Mouse (Mus musculus) heart, embryonic 16.5 days (tissue): ENCODE results near the gene Trank1. TPM values are rescaled to one million over a fixed set of nuclear protein-coding genes. Genes with fewer than 3 reads are reported as not detected.

ENCODE experiments used
- ATAC-seq: fragments of 200-750 bp; cut with Nextera tagmentation; replicated peaks from 2 replicates; pipeline ENCODE4 v1.8.0; 2017; ENCODE audit warnings: moderate number of reproducible peaks; ENCODE audit not compliant: insufficient read depth, low FRiP score; ENCODE audit errors: extremely low read depth
- H3K27ac ChIP-seq: fragments of 300-500 bp; sonication (generic); 2 replicates; pipeline ENCODE4 v1.5.1; 2014; ENCODE audit warnings: mild to moderate bottlenecking, low read length, control low read depth, moderate library complexity
- H3K27me3 ChIP-seq: fragments of 300-500 bp; sonication (generic); 2 replicates; pipeline ENCODE4 v1.6.1; 2014; ENCODE audit warnings: low read length, mixed read lengths; ENCODE audit not compliant: control insufficient read depth, insufficient read depth
- H3K36me3 ChIP-seq: fragments of 300-500 bp; sonication (generic); 2 replicates; pipeline ENCODE4 v1.6.1; 2014; ENCODE audit not compliant: control insufficient read depth, insufficient read depth
- H3K4me1 ChIP-seq: fragments of 300-500 bp; sonication (generic); 2 replicates; pipeline ENCODE4 v1.6.1; 2014; ENCODE audit warnings: low read length, mixed read lengths; ENCODE audit not compliant: control insufficient read depth, insufficient read depth
- H3K4me2 ChIP-seq: fragments of 300-500 bp; sonication (generic); 2 replicates; pipeline ENCODE4 v1.6.1; 2014; ENCODE audit warnings: low read depth, mild to moderate bottlenecking, control low read depth, low read length
- H3K4me3 ChIP-seq: fragments of 300-500 bp; sonication (generic); 2 replicates; pipeline ENCODE4 v1.5.1; 2014; ENCODE audit warnings: mild to moderate bottlenecking, control low read depth, low read length
- H3K9ac ChIP-seq: fragments of 300-500 bp; sonication (generic); 2 replicates; pipeline ENCODE4 v1.6.1; 2014; ENCODE audit warnings: low read length, control low read depth
- H3K9me3 ChIP-seq: fragments of 300-500 bp; sonication (generic); replicated peaks from 2 replicates; pipeline ENCODE4 v1.6.1; 2016; ENCODE audit warnings: low read length; ENCODE audit not compliant: control insufficient read depth
- WGBS: fragments of 180-500 bp; shearing (Covaris S2); extraction: QIAGEN DNeasy Blood & Tissue Kit; methylation state at CpG from one replicate; pipeline ENCODE4 v1.1.7; 2014; 5-methylcytosine and 5-hydroxymethylcytosine counted together
- polyA plus RNA-seq: library from polyadenylated mRNA; unstranded; fragments of >200 nt; fragmentation: Nextera tagmentation; extraction: Ambion mirVana; gene quantifications from 2 replicates; pipeline ENCODE4 v1.2.1, GENCODE M21; 2015

Gene Trank1
- polyA plus RNA-seq, 1 experiment from 2014 or later = not detected

DNA sequence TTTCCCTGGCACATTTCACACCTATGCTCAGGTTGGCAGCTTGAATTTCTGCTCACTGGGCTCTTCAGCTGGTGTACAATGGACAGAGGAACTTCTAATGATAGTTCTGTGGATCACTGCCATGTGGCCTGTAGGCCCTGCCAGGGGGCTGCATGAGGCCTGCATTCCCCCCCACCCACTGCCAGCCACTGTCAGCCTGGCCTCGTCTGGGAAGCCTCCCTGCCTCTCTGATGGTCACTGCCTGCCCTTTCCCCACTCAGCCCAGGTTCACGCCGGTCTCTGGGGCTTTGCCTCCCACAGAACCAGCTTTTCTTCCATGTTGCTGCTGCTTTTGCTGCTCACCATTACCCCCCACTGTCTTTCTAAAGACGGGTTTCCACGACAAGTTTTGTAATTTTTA lies 83.7 kb downstream of the Trank1 start:
- Histone ChIP-seq H3K27me3 (no peaks in the 10 kb centered on the region), H3K9me3 (no peaks in the 10 kb centered on the region), H3K4me3 (no peak overlapping the region), H3K27ac (no peak overlapping the region), H3K9ac (no peak overlapping the region), H3K4me1 (no peaks in the 10 kb centered on the region), H3K36me3 (no peaks in the 10 kb centered on the region), H3K4me2 (no peak overlapping the region)
- ATAC-seq = no peak
- WGBS = 78% methylated on average over 5 of the region's 5 CpGs

DNA sequence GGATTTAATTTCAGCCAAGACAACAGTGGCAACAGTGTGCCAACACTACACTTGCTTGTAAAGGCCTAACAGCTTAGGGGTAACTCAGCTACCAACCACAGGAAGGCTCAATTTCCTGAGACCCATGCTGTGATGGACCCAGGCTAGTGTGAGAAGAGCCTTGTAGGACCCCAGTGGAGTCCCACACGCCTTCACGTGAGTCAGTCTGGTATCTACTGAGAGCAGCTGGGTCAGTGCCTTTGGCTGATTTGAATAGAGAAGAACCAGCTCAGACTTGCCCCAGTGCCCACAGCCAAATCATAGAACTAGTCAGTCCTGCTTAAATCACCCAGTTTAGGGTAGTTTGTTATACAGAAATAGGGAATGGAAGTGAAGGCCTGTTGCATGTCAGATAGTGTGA lies 86.5 kb downstream of the Trank1 start:
- H3K4me1 ChIP-seq = no peaks in the 10 kb centered on the region
- no peaks in the 10 kb centered on the region for H3K9me3 ChIP-seq
- H3K9ac ChIP-seq = no peak overlapping the region
- no peak overlapping the region for H3K27ac ChIP-seq
- ATAC-seq = no peak
- no peak overlapping the region for H3K4me3 ChIP-seq
- H3K27me3 ChIP-seq = no peaks in the 10 kb centered on the region
- 72% methylated on average over 2 of the region's 2 CpGs for WGBS
- H3K36me3 ChIP-seq = no peaks in the 10 kb centered on the region
- H3K4me2 ChIP-seq = no peak overlapping the region

DNA sequence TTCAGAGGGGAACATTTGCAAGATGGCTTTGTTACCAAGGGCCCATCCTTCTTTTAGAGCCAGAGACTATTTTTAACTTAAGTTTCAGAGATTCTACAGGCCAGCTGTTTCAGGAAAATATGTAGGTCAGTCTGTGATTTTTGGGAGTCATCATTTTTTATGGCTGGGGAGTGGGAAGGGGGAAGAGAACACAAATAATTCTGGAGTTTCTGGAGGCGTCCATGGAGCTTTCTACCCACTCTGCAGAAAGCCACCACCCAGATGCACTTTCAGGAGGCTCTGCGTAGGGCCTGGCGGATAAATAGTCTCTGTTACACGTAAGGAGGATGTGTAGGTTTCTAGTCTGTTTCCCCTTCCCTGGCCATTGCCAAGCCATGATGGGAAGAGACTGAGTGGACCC lies 88.5 kb downstream of the Trank1 start:
- 91% methylated on average over 4 of the region's 4 CpGs for WGBS
- Histone ChIP-seq H3K27ac (no peak overlapping the region), H3K4me2 (no peak overlapping the region), H3K9ac (no peak overlapping the region), H3K4me1 (no peaks in the 10 kb centered on the region), H3K36me3 (no peaks in the 10 kb centered on the region), H3K9me3 (no peaks in the 10 kb centered on the region), H3K27me3 (no peaks in the 10 kb centered on the region), H3K4me3 (no peak overlapping the region)
- no peak for ATAC-seq

DNA sequence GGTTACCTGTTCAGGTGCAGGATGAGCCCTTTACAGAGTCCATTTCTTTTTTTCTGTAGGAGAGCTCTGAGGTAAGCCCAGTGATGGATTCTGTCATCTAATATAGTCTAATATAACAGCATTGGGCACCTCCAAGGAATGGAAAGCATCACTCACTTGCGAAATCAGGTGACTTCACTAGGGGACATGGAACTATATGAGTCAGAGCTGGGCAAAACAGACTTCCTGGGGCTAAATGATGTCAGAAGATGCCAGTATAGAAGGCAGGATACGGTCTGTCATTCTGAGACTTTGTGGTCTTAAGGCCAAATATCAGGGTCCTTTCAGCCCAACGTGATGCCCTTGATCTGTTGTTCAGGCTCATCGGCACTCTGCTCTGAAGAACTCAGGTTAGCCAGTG lies 91.6 kb downstream of the Trank1 start:
- ATAC-seq = no peak
- Histone ChIP-seq H3K9ac (no peak overlapping the region), H3K4me2 (no peak overlapping the region), H3K27ac (no peak overlapping the region), H3K9me3 (no peaks in the 10 kb centered on the region), H3K27me3 (no peaks in the 10 kb centered on the region), H3K36me3 (no peaks in the 10 kb centered on the region), H3K4me1 (no peaks in the 10 kb centered on the region), H3K4me3 (no peak overlapping the region)
- WGBS = 85% methylated on average over 4 of the region's 4 CpGs

DNA sequence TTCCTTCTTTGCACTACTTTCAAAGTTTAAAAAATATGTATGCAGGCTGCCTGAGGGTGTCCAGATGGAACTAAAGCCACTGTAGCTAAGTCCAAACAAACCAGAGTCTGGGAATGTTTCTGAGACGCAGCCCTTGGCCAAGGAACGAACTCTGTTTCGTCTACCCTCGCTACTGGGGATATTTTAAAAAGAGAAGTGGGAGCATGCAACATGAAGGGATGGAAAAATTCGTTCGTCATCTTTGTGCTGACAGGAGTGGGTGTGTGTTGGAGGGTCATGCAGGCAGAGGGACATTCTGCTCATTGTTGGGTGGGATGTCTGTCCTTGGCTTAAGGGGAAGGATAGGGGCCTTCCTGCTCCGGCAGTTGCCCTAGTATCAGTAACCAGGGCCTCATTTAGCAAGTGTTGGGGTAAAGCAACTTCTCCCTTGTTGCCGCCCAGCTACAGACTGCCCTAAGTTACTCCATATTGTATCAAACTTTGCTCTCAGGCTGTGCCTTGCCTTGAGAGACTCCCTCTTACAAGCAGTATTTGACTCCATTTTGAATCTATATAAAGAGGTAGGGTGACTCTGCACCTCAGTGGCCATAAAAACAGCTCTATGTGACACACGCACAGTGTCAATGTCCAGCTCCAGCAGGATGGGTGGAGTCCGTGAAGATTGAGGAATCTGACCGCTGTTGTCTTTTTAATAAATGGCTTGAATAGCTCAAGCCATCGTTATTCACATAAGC lies 93.0 kb downstream of the Trank1 start:
- 69% methylated on average over 12 of the region's 12 CpGs for WGBS
- ATAC-seq = no peak
- no peak overlapping the region for H3K9ac ChIP-seq

DNA sequence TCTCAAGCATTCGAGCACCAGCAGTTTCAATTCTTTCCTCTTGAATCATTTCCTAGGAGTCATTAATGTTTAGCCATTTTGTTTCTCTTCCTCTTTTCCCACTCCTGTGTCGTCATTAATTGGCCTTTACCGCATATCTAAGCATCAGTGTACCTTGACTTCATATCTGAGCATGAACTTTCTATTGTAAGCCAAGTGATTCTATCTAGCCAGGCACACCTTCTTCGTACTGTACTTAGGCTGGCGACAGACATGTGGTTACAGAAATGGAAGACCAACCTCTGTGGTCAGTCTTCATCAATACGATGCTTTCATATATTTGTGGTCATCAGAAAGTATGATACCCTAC lies 93.5 kb downstream of the Trank1 start:
- no peak overlapping the region for H3K4me3 ChIP-seq
- no peaks in the 10 kb centered on the region for H3K4me1 ChIP-seq
- no peaks in the 10 kb centered on the region for H3K9me3 ChIP-seq
- no peak overlapping the region for H3K27ac ChIP-seq
- H3K4me2 ChIP-seq = no peak overlapping the region
- no peak overlapping the region for H3K9ac ChIP-seq
- H3K27me3 ChIP-seq = no peaks in the 10 kb centered on the region
- ATAC-seq = no peak
- H3K36me3 ChIP-seq = no peaks in the 10 kb centered on the region
- WGBS = 88% methylated on average over 6 of the region's 6 CpGs

More for the DNA sequence above, 93.0 kb downstream of the Trank1 start:
- Histone ChIP-seq H3K4me2 (no peak overlapping the region), H3K27me3 (no peaks in the 10 kb centered on the region), H3K4me1 (no peaks in the 10 kb centered on the region), H3K36me3 (no peaks in the 10 kb centered on the region), H3K4me3 (no peak overlapping the region), H3K9me3 (no peaks in the 10 kb centered on the region), H3K27ac (no peak overlapping the region)

DNA sequence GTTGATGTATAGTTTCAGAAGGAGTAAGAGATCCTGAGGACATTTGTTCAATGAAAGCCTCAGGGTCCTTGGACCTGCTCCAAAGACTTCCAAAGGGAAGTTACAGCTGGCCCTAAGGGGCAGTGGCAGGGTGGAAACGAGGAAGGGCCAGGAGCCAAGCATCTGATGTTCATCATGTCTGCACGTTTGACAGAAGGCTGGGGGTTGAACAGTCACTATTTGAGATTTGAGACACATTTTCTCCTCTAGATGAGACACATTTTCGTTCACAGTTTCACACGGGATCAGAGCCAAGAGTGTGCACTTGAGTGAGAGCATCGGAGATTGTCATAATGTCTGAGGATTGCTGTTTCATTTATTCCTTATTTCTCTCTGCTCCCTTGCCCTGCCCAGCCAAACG lies 96.5 kb downstream of the Trank1 start:
- H3K4me2 ChIP-seq = no peak overlapping the region
- no peaks in the 10 kb centered on the region for H3K36me3 ChIP-seq
- no peak overlapping the region for H3K4me3 ChIP-seq
- no peak overlapping the region for H3K9ac ChIP-seq
- no peaks in the 10 kb centered on the region for H3K4me1 ChIP-seq
- WGBS = 43% methylated on average over 6 of the region's 6 CpGs
- H3K9me3 ChIP-seq = no peaks in the 10 kb centered on the region
- no peak overlapping the region for H3K27ac ChIP-seq
- no peak for ATAC-seq
- H3K27me3 ChIP-seq = no peaks in the 10 kb centered on the region

DNA sequence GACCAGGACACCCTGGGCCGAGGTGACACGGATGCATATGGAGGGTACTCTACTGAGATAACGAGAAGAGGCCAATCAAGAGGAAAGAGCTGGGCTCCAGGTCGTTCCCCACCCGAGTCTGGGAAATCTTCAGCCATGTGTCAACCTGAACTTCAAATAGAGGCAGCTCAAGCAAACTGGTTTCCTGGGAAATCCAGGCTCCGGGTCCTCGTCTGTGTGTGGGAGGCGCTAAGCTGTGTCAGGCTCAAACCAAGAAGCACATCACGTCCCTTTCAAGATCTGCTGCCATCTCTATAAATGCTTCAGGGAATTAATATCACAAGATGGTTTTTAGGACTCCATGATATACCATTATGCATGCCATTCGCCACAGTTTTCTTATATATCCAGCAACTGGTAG lies 96.9 kb downstream of the Trank1 start:
- WGBS = 64% methylated on average over 10 of the region's 10 CpGs

DNA sequence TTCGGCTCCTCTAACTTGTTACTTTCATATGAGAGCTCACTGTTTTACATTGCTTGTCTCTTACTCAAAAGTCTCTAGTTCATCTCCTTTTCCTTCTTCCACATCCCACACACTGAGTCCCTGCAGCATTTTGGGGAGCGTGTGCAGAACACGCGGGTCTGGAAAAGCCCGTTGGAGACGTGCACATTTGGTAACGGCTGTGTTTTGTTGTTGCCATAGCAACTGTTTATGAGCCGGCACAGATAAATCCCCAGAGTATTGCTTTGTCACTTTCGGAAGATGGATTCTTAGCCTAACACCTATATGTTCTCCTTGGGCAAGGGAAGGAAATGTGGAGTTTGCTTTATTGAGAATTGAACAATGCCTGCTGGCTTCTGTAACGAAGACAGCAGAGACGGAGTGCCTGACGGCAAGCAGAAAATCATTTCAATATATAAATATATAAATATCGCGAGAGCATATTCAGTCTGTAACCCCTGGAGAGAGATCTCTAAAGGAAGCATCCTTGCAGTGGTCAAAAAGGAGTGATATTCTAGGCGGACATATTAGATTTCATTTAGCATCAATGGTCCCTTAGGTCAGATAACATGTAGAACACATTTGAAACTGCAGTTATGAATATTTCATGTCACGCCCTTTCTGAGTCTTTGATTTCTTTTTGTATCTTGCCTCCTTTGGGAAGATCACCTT lies 101.1 kb downstream of the Trank1 start:
- Histone ChIP-seq H3K27me3 (no peaks in the 10 kb centered on the region), H3K27ac (no peak overlapping the region), H3K4me2 (no peak overlapping the region), H3K9ac (no peak overlapping the region), H3K4me3 (no peak overlapping the region), H3K36me3 (no peaks in the 10 kb centered on the region), H3K4me1 (no peaks in the 10 kb centered on the region), H3K9me3 (no peaks in the 10 kb centered on the region)
- ATAC-seq = no peak
- WGBS = 78% methylated on average over 16 of the region's 16 CpGs

More for the DNA sequence above, 96.9 kb downstream of the Trank1 start:
- no peaks in the 10 kb centered on the region for H3K27me3 ChIP-seq
- no peaks in the 10 kb centered on the region for H3K36me3 ChIP-seq
- no peak overlapping the region for H3K4me2 ChIP-seq
- no peaks in the 10 kb centered on the region for H3K9me3 ChIP-seq
- no peak overlapping the region for H3K27ac ChIP-seq
- H3K4me1 ChIP-seq = no peaks in the 10 kb centered on the region
- H3K4me3 ChIP-seq = no peak overlapping the region
- no peak overlapping the region for H3K9ac ChIP-seq
- ATAC-seq = no peak
